Mouse (Mus musculus) MEL (cell line): ENCODE measurements around the gene Diaph2. TPM values are rescaled to one million over a fixed set of nuclear protein-coding genes. Genes with fewer than 3 reads are reported as not detected.

Source experiments
- DNase-seq: peaks from one replicate; pipeline ENCODE4 v3.0.0; 2011; ENCODE audit warnings: low read depth, low spot score
- H3K27ac ChIP-seq: 2 replicates; pipeline ENCODE4 v1.5.1; 2012; ENCODE audit warnings: low read depth, mild to moderate bottlenecking, control low read depth, low read length, moderate library complexity; ENCODE audit not compliant: control insufficient read depth
- H3K27me3 ChIP-seq, 2 experiments: fragments of 150-350 bp in 1 of 2; sonication (generic) in 1 of 2; 2 replicates each; pipeline ENCODE4 v1.6.1; 2012; ENCODE audit warnings: low read length in 2 of 2, mild to moderate bottlenecking in 2 of 2, improper control_type of control experiment in 1 of 2, moderate library complexity in 1 of 2; ENCODE audit not compliant: insufficient read depth in 2 of 2, control insufficient read depth in 1 of 2
- H3K36me3 ChIP-seq, 2 experiments: 2 replicates each; pipeline ENCODE4 v1.6.1; 2012 to 2014; ENCODE audit warnings: low read length in 2 of 2, improper control_type of control experiment in 1 of 2, inconsistent platforms in 1 of 2, mild to moderate bottlenecking in 1 of 2; ENCODE audit not compliant: insufficient read depth in 2 of 2, control insufficient read depth in 1 of 2
- H3K4me1 ChIP-seq, 2 experiments: fragments of 150-350 bp in 1 of 2; sonication (generic) in 1 of 2; 2 replicates each; pipeline ENCODE4 v1.6.1; 2012; ENCODE audit warnings: low read length in 2 of 2, improper control_type of control experiment in 1 of 2, mild to moderate bottlenecking in 1 of 2; ENCODE audit not compliant: insufficient read depth in 2 of 2, control insufficient read depth in 1 of 2
- H3K4me3 ChIP-seq, 2 experiments: fragments of 150-350 bp in 1 of 2; sonication (generic) in 1 of 2; 2 replicates each; pipeline ENCODE4 v1.5.1; 2012; ENCODE audit warnings: low read depth in 2 of 2, low read length in 2 of 2, mild to moderate bottlenecking in 2 of 2, moderate library complexity in 2 of 2, control low read depth in 1 of 2, improper control_type of control experiment in 1 of 2; ENCODE audit not compliant: control insufficient read depth in 1 of 2, insufficient read depth in 1 of 2
- H3K79me2 ChIP-seq: 2 replicates; pipeline ENCODE4 v1.6.1; 2012; ENCODE audit warnings: mild to moderate bottlenecking, low read length, moderate library complexity; ENCODE audit not compliant: control insufficient read depth, poor library complexity, insufficient read depth
- H3K9ac ChIP-seq: 2 replicates; pipeline ENCODE4 v1.6.1; 2012; ENCODE audit warnings: low read depth, mild to moderate bottlenecking, control low read depth, low read length, moderate library complexity; ENCODE audit not compliant: control insufficient read depth, poor library complexity, severe bottlenecking
- H3K9me3 ChIP-seq: fragments of 150-350 bp; sonication (generic); replicated peaks from 2 replicates; pipeline ENCODE4 v1.6.1; 2012; ENCODE audit warnings: mild to moderate bottlenecking, low read length, improper control_type of control experiment, moderate library complexity; ENCODE audit not compliant: insufficient read depth
- CHD1 ChIP-seq: IDR thresholded peaks from 2 replicates; pipeline ENCODE4 v1.6.1; 2012; ENCODE audit warnings: low read depth, mild to moderate bottlenecking, inconsistent platforms, low read length, improper control_type of control experiment
- CTCF ChIP-seq, 3 experiments: IDR thresholded peaks in 2 of 3; conservative IDR thresholded peaks in 1 of 3; 2 replicates each; pipeline ENCODE4 v1.5.1; 2011 to 2012; ENCODE audit warnings: low read length in 3 of 3, low read depth in 2 of 3, mild to moderate bottlenecking in 2 of 3, improper control_type of control experiment in 1 of 3, inconsistent platforms in 1 of 3, mixed read lengths in 1 of 3, moderate library complexity in 1 of 3; ENCODE audit not compliant: control insufficient read depth in 1 of 3, insufficient read depth in 1 of 3, poor library complexity in 1 of 3, severe bottlenecking in 1 of 3
- EP300 ChIP-seq, 2 experiments: IDR thresholded peaks; 2 replicates each; pipeline ENCODE4 v1.6.1; 2011; ENCODE audit warnings: improper control_type of control experiment in 2 of 2, low read length in 2 of 2, low read depth in 1 of 2, mild to moderate bottlenecking in 1 of 2
- GATA1 ChIP-seq: IDR thresholded peaks from 2 replicates; pipeline ENCODE4 v1.6.1; 2011; ENCODE audit warnings: low read depth, low read length, improper control_type of control experiment
- JUND ChIP-seq: IDR thresholded peaks from 2 replicates; pipeline ENCODE4 v1.6.1; 2011; ENCODE audit warnings: low read depth, mild to moderate bottlenecking, improper control_type of control experiment, low read length
- KAT2A ChIP-seq: conservative IDR thresholded peaks from 2 replicates; pipeline ENCODE4 v1.6.1; 2012; ENCODE audit warnings: low read depth, low read length, improper control_type of control experiment, inconsistent platforms
- MAX ChIP-seq: IDR thresholded peaks from 2 replicates; pipeline ENCODE4 v1.6.1; 2011; ENCODE audit warnings: low read length, improper control_type of control experiment
- MAZ ChIP-seq: IDR thresholded peaks from 2 replicates; pipeline ENCODE4 v1.6.1; 2012; ENCODE audit warnings: low read depth, mild to moderate bottlenecking, inconsistent platforms, low read length, improper control_type of control experiment
- MYB ChIP-seq: IDR thresholded peaks from 2 replicates; pipeline ENCODE4 v1.6.1; 2011; ENCODE audit warnings: mild to moderate bottlenecking, low read depth, low read length, improper control_type of control experiment
- RCOR1 ChIP-seq: IDR thresholded peaks from 2 replicates; pipeline ENCODE4 v1.6.1; 2012; ENCODE audit warnings: low read depth, mild to moderate bottlenecking, inconsistent platforms, low read length, improper control_type of control experiment
- SMC3 ChIP-seq: IDR thresholded peaks from 2 replicates; pipeline ENCODE4 v1.6.1; 2011; ENCODE audit warnings: low read depth, low read length, improper control_type of control experiment
- TAL1 ChIP-seq: IDR thresholded peaks from 2 replicates; pipeline ENCODE4 v1.6.1; 2012; ENCODE audit warnings: mild to moderate bottlenecking, inconsistent platforms, low read length, moderate library complexity, mixed read lengths
- TCF12 ChIP-seq: IDR thresholded peaks from 2 replicates; pipeline ENCODE4 v1.6.1; 2014; ENCODE audit warnings: low read depth, mild to moderate bottlenecking, inconsistent platforms, low read length, improper control_type of control experiment, moderate library complexity
- UBTF ChIP-seq: IDR thresholded peaks from 2 replicates; pipeline ENCODE4 v1.6.1; 2012; ENCODE audit warnings: low read depth, mild to moderate bottlenecking, inconsistent platforms, low read length, improper control_type of control experiment, moderate library complexity, borderline replicate concordance; ENCODE audit not compliant: insufficient read depth
- USF2 ChIP-seq, 2 experiments: IDR thresholded peaks; 2 replicates each; pipeline ENCODE4 v1.6.1; 2011 to 2012; ENCODE audit warnings: improper control_type of control experiment in 2 of 2, low read length in 2 of 2, borderline replicate concordance in 1 of 2, inconsistent platforms in 1 of 2, low read depth in 1 of 2, mild to moderate bottlenecking in 1 of 2; ENCODE audit not compliant: insufficient read depth in 1 of 2
- ZKSCAN1 ChIP-seq: IDR thresholded peaks from 2 replicates; pipeline ENCODE4 v1.6.1; 2012; ENCODE audit warnings: low read depth, mild to moderate bottlenecking, inconsistent platforms, low read length, improper control_type of control experiment, moderate library complexity
- ZMIZ1 ChIP-seq: IDR thresholded peaks from 2 replicates; pipeline ENCODE4 v1.6.1; 2012; ENCODE audit warnings: low read depth, mild to moderate bottlenecking, inconsistent platforms, low read length, improper control_type of control experiment, moderate library complexity
- ZNF384 ChIP-seq: IDR thresholded peaks from 2 replicates; pipeline ENCODE4 v1.6.1; 2012; ENCODE audit warnings: low read depth, mild to moderate bottlenecking, inconsistent platforms, low read length, improper control_type of control experiment
- polyA plus RNA-seq, 2 experiments: library from polyadenylated mRNA; stranded (reverse) in 1 of 2; unstranded in 1 of 2; fragments of >175 nt in 1 of 2; fragments of >200 nt in 1 of 2; gene quantifications; 2 replicates each; pipeline versions ENCODE4 v1.2.1 to v1.2.4; 2012; ENCODE audit warnings: low replicate concordance in 2 of 2, low read depth in 1 of 2; ENCODE audit not compliant: insufficient read length in 2 of 2, insufficient read depth in 1 of 2, missing spikeins in 1 of 2
- total RNA-seq: library from RNA; depleted of rRNA; stranded (reverse); fragments of 300-350 nt; gene quantifications from 2 replicates; pipeline ENCODE4 v1.2.3, GENCODE M21; 2012

Gene Diaph2
- total and polyA plus RNA-seq, 3 experiments: 0.03 TPM; not detected in 2

- no peaks in the 10 kb centered on the region for H3K79me2 ChIP-seq
- H3K9ac ChIP-seq: no peak overlapping the region
- peaks cover 0 to 37% of the 10 kb centered on the region in 2 experiments; a peak in 2 of 4 replicates for H3K36me3 ChIP-seq
- H3K4me3 ChIP-seq: no peak overlapping the region
- no peaks in the 10 kb centered on the region for H3K9me3 ChIP-seq
- H3K27ac ChIP-seq: peak overlapping the region; percentile 98
- peaks cover 5 to 9% of the 10 kb centered on the region in 2 experiments; a peak in 2 of 4 replicates for H3K4me1 ChIP-seq
- peak; percentile 97 for DNase-seq
- TF ChIP-seq CTCF (IDR thresholded peaks at IDR 0.05 in 2 of 3, conservative IDR thresholded peaks at IDR 0.05 in 1 of 3; ENCODE audit: control insufficient read depth in 1 of 3, insufficient read depth in 1 of 3, low read depth in 2 of 3, low read length in 3 of 3, poor library complexity in 1 of 3, severe bottlenecking in 1 of 3) (no peak), TAL1 (peak; percentile 86)
- TF ChIP-seq, all 39 proteins: peak for 1
- no peaks in the 10 kb centered on the region for H3K27me3 ChIP-seq
Measured at GRCm38 (mm10) chrX:130212759-130213158, 463.2 kb downstream of the Diaph2 start.

- Histone ChIP-seq H3K4me3 (no peak overlapping the region), H3K9ac (no peak overlapping the region), H3K79me2 (no peaks in the 10 kb centered on the region), H3K27me3 (no peaks in the 10 kb centered on the region), H3K36me3 (peaks cover 0 to 20% of the 10 kb centered on the region in 2 experiments; a peak in 2 of 4 replicates), H3K9me3 (no peaks in the 10 kb centered on the region), H3K4me1 (peaks cover 2 to 3% of the 10 kb centered on the region in 2 experiments; a peak in 2 of 4 replicates), H3K27ac (no peak overlapping the region)
- no peak for DNase-seq
- TF ChIP-seq ZKSCAN1: no peak
- no peak for TF ChIP-seq ZNF384
- no peak for TF ChIP-seq MAX
- peak; percentile 59 to 76; a peak in 3 of 4 replicates for TF ChIP-seq EP300 (IDR thresholded peaks at IDR 0.05; ENCODE audit: low read depth in 1 of 2, low read length in 2 of 2)
- TF ChIP-seq KAT2A: no peak
- peak; percentile 67 for TF ChIP-seq GATA1
- no peak for TF ChIP-seq UBTF
- no peak for TF ChIP-seq ZMIZ1
Measured at GRCm38 (mm10) chrX:130230045-130230444, 480.5 kb downstream of the Diaph2 start.

GRCm38 (mm10) chrX:130235167-130235566, 485.6 kb downstream of the Diaph2 start:
- H3K27me3 ChIP-seq: no peaks in the 10 kb centered on the region
- H3K4me1 ChIP-seq: peaks cover 2 to 7% of the 10 kb centered on the region in 2 experiments; a peak in 3 of 4 replicates
- no peaks in the 10 kb centered on the region for H3K9me3 ChIP-seq
- TF ChIP-seq USF2 (IDR thresholded peaks at IDR 0.05; ENCODE audit: borderline replicate concordance in 1 of 2, insufficient read depth in 1 of 2, low read depth in 1 of 2, low read length in 2 of 2): no peak
- no peak for TF ChIP-seq CHD1
- no peak for TF ChIP-seq GATA1
- TF ChIP-seq CTCF (IDR thresholded peaks at IDR 0.05 in 2 of 3, conservative IDR thresholded peaks at IDR 0.05 in 1 of 3; ENCODE audit: control insufficient read depth in 1 of 3, insufficient read depth in 1 of 3, low read depth in 2 of 3, low read length in 3 of 3, poor library complexity in 1 of 3, severe bottlenecking in 1 of 3): no peak
- no peak for TF ChIP-seq JUND
- TF ChIP-seq UBTF: no peak
- peak; percentile 64 to 84; a peak in 3 of 4 replicates for TF ChIP-seq EP300 (IDR thresholded peaks at IDR 0.05; ENCODE audit: low read depth in 1 of 2, low read length in 2 of 2)
- peak; percentile 58; the same call in 1 of the 2 replicates for TF ChIP-seq TCF12
- TF ChIP-seq SMC3: no peak
- no peak for TF ChIP-seq ZMIZ1
- TF ChIP-seq MYB: peak; percentile 78
- TF ChIP-seq MAZ: no peak
- no peak for TF ChIP-seq RCOR1
- TF ChIP-seq, all 39 proteins: peak for 3
- Histone ChIP-seq H3K4me3 (no peak overlapping the region), H3K9ac (no peak overlapping the region), H3K79me2 (no peaks in the 10 kb centered on the region), H3K27ac (no peak overlapping the region), H3K36me3 (peaks cover 0 to 15% of the 10 kb centered on the region in 2 experiments; a peak in 2 of 4 replicates)
- DNase-seq: no peak
